Mouse (Mus musculus): ENCODE measurements around the gene Cers6.

DNA sequence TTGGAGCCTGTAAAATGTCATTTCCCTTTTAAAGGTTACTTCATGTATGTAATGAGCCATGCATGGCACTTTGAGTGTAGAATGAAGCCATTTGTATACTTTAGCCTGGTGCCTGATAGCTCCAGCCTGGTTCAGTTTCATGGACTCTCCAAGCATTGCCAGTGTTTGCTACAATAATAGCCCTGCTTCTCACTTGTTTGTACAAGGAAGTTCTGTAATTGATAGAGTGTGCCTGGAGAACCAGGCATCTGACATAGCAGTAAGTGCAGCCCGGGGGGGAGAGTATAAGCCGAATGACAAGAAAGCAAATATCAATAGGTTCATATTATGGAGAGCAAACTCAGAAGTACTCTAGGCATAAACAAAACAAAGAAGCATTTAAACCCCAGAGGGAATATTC is 171.3 kb downstream of the Cers6 start:
- no peak for TF ChIP-seq CTCF (conservative IDR thresholded peaks at IDR 0.05; ENCODE audit: low read length)
- TF ChIP-seq POU5F1 (IDR thresholded peaks at IDR 0.05; ENCODE audit: borderline replicate concordance, low read length), result no peak

Measured in E14TG2a.4 (cell line).